Mouse (Mus musculus): Measurements from ENCODE around the gene Tmem59. TPM values are rescaled to one million over a fixed set of nuclear protein-coding genes. Genes with fewer than 3 reads are reported as not detected.

Tmem59 gene
- polyA plus RNA-seq, 1 experiment = 174 TPM

- Histone ChIP-seq H3ac (ENCODE audit: control insufficient read depth, insufficient read length) (no peak overlapping the region), H3K36me3 (ENCODE audit: control insufficient read depth, insufficient read depth) (peaks cover 5% of the 10 kb centered on the region), H3K79me2 (ENCODE audit: control insufficient read depth, insufficient read depth) (peaks cover 27% of the 10 kb centered on the region), H3K4me2 (ENCODE audit: low read depth) (no peak overlapping the region), H3K27me3 (ENCODE audit: control insufficient read depth, insufficient read depth, insufficient read length) (no peaks in the 10 kb centered on the region), H3K4me3 (no peak overlapping the region)
- TF ChIP-seq E2F4 (IDR thresholded peaks at IDR 0.05; ENCODE audit: insufficient read depth) = no peak
- TF ChIP-seq CEBPB (IDR thresholded peaks at IDR 0.05; ENCODE audit: insufficient read depth, poor library complexity, severe bottlenecking) = no peak
- TF ChIP-seq TCF12 (IDR thresholded peaks at IDR 0.05; ENCODE audit: insufficient read depth, poor library complexity, severe bottlenecking) = no peak
- TF ChIP-seq USF1 (IDR thresholded peaks at IDR 0.05; ENCODE audit: low read depth) = no peak
- TF ChIP-seq SRF (IDR thresholded peaks at IDR 0.05; ENCODE audit: control insufficient read depth, insufficient read length, low read depth) = no peak
- TF ChIP-seq MYOG (IDR thresholded peaks at IDR 0.05; ENCODE audit: control insufficient read depth in 1 of 3, insufficient read depth in 1 of 3, insufficient read length in 2 of 3, low read depth in 2 of 3) = no peak
- no peak for TF ChIP-seq REST (IDR thresholded peaks at IDR 0.05; ENCODE audit: insufficient read depth, insufficient read length)
Observed at GRCm38 (mm10) chr4:107248061-107248460, 69.9 kb downstream of the Tmem59 start.

- TF ChIP-seq MYOD1 (IDR thresholded peaks at IDR 0.05; ENCODE audit: control insufficient read depth in 1 of 3, insufficient read length in 2 of 3, low read depth in 2 of 3) = peak in 2 of 3 experiments; percentile 6 to 30
- no peak for TF ChIP-seq TCF3 (IDR thresholded peaks at IDR 0.05; ENCODE audit: insufficient read length, low read depth)
- peak in 1 of 3 experiments; percentile 19 for TF ChIP-seq MYOG (IDR thresholded peaks at IDR 0.05; ENCODE audit: control insufficient read depth in 1 of 3, insufficient read depth in 1 of 3, insufficient read length in 2 of 3, low read depth in 2 of 3)
- TF ChIP-seq E2F4 (IDR thresholded peaks at IDR 0.05; ENCODE audit: insufficient read depth) = no peak
- no peak overlapping the region for H3K4me3 ChIP-seq
- H3K79me2 ChIP-seq (ENCODE audit: control insufficient read depth, insufficient read depth) = peaks cover 27% of the 10 kb centered on the region
- no peak overlapping the region for H3K4me2 ChIP-seq (ENCODE audit: low read depth)
- H3ac ChIP-seq (ENCODE audit: control insufficient read depth, insufficient read length) = no peak overlapping the region
- H3K36me3 ChIP-seq (ENCODE audit: control insufficient read depth, insufficient read depth) = no peaks in the 10 kb centered on the region
- H3K27me3 ChIP-seq (ENCODE audit: control insufficient read depth, insufficient read depth, insufficient read length) = no peaks in the 10 kb centered on the region
Observed at GRCm38 (mm10) chr4:107249471-107249870, 71.3 kb downstream of the Tmem59 start.

GRCm38 (mm10) chr4:107250494-107250893 lies 72.3 kb downstream of the Tmem59 start:
- Histone ChIP-seq H3K36me3 (ENCODE audit: control insufficient read depth, insufficient read depth) (no peaks in the 10 kb centered on the region), H3K4me2 (ENCODE audit: low read depth) (no peak overlapping the region), H3ac (ENCODE audit: control insufficient read depth, insufficient read length) (no peak overlapping the region), H3K4me3 (no peak overlapping the region), H3K27me3 (ENCODE audit: control insufficient read depth, insufficient read depth, insufficient read length) (no peaks in the 10 kb centered on the region), H3K79me2 (ENCODE audit: control insufficient read depth, insufficient read depth) (peaks cover 27% of the 10 kb centered on the region)
- TF ChIP-seq POLR2AphosphoS2 (IDR thresholded peaks at IDR 0.05; ENCODE audit: insufficient read length, low read depth) (no peak), REST (IDR thresholded peaks at IDR 0.05; ENCODE audit: insufficient read depth, insufficient read length) (no peak), TCF12 (IDR thresholded peaks at IDR 0.05; ENCODE audit: insufficient read depth, poor library complexity, severe bottlenecking) (no peak), TCF3 (IDR thresholded peaks at IDR 0.05; ENCODE audit: insufficient read length, low read depth) (no peak), CEBPB (IDR thresholded peaks at IDR 0.05; ENCODE audit: insufficient read depth, poor library complexity, severe bottlenecking) (no peak), MAX (IDR thresholded peaks at IDR 0.05; ENCODE audit: low read depth) (no peak), E2F4 (IDR thresholded peaks at IDR 0.05; ENCODE audit: insufficient read depth) (no peak), POLR2A (IDR thresholded peaks at IDR 0.05; ENCODE audit: insufficient read length, low read depth) (no peak), SRF (IDR thresholded peaks at IDR 0.05; ENCODE audit: control insufficient read depth, insufficient read length, low read depth) (no peak), USF1 (IDR thresholded peaks at IDR 0.05; ENCODE audit: low read depth) (no peak), MYOD1 (IDR thresholded peaks at IDR 0.05; ENCODE audit: control insufficient read depth in 1 of 3, insufficient read length in 2 of 3, low read depth in 2 of 3) (no peak), MYOG (IDR thresholded peaks at IDR 0.05; ENCODE audit: control insufficient read depth in 1 of 3, insufficient read depth in 1 of 3, insufficient read length in 2 of 3, low read depth in 2 of 3) (no peak)

Other genes with a start within 250 kb of the Tmem59 start
- gene Mrpl37, start 111.5 kb upstream of the Tmem59 start, polyA plus RNA-seq (2012; fragmentation: generic; extraction: Trizol) = 87.5 TPM
- 9.1 TPM for gene Cyb5rl, start 111.4 kb upstream of the Tmem59 start, polyA plus RNA-seq (2012; fragmentation: generic; extraction: Trizol)
- not detected for gene Cdcp2, start 81.5 kb upstream of the Tmem59 start, polyA plus RNA-seq (2012; fragmentation: generic; extraction: Trizol)
- 20.7 TPM for gene Tceanc2, start 717 bp downstream of the Tmem59 start, polyA plus RNA-seq (2012; fragmentation: generic; extraction: Trizol)
- gene Ldlrad1, start 30.8 kb downstream of the Tmem59 start, polyA plus RNA-seq (2012; fragmentation: generic; extraction: Trizol) = not detected
- 31.2 TPM for gene Lrrc42, start 75.1 kb downstream of the Tmem59 start, polyA plus RNA-seq (2012; fragmentation: generic; extraction: Trizol)
- gene Hspb11, start 75.2 kb downstream of the Tmem59 start, polyA plus RNA-seq (2012; fragmentation: generic; extraction: Trizol) = 27.9 TPM
- gene Dio1, start 128.8 kb downstream of the Tmem59 start, polyA plus RNA-seq (2012; fragmentation: generic; extraction: Trizol) = not detected
- 37.3 TPM for gene Yipf1, start 136.0 kb downstream of the Tmem59 start, polyA plus RNA-seq (2012; fragmentation: generic; extraction: Trizol)
- gene Ndc1, start 189.4 kb downstream of the Tmem59 start, polyA plus RNA-seq (2012; fragmentation: generic; extraction: Trizol) = 10.9 TPM

Measured in myocyte (in vitro differentiated cells).